Mouse (Mus musculus): ENCODE measurements at regions not wholly inside any gene's neighbourhood (a gene's known extent, or its start where the extent isn't known, plus 50 kb on each side); places are given as distances from the start of the nearest gene placed in this dataset.

GRCm38 (mm10) chr10:57317067-57317466 lies 169.1 kb upstream of the Hsf2 start:
- no peak for TF ChIP-seq POLR2AphosphoS5 (IDR thresholded peaks at IDR 0.05; ENCODE audit: borderline replicate concordance, low read depth, low read length)
- no peak for TF ChIP-seq POLR2AphosphoS2 (IDR thresholded peaks at IDR 0.05; ENCODE audit: low read length)
- TF ChIP-seq CTCF (IDR thresholded peaks at IDR 0.05 in 2 of 3, conservative IDR thresholded peaks at IDR 0.05 in 1 of 3; ENCODE audit: control insufficient read depth in 1 of 3, insufficient read depth in 1 of 3, low read depth in 2 of 3, low read length in 3 of 3, poor library complexity in 1 of 3, severe bottlenecking in 1 of 3) = no peak
- TF ChIP-seq HCFC1 (IDR thresholded peaks at IDR 0.05; ENCODE audit: low read depth, low read length) = no peak
